Mouse (Mus musculus): ENCODE results near the gene Prkar1a. TPM values are rescaled to one million over a fixed set of nuclear protein-coding genes. Genes with fewer than 3 reads are reported as not detected.

Gene Prkar1a
- polyA plus RNA-seq, 1 experiment: 164 TPM

GRCm38 (mm10) chr11:109671136-109672020 is 22.2 kb downstream of the Prkar1a start:
- Histone ChIP-seq H3K4me1 (ENCODE audit: control insufficient read depth, insufficient read depth, low read length) (peaks cover 20% of the 10 kb centered on the region), H3K27ac (ENCODE audit: insufficient read depth, low read depth, low read length) (peak overlapping the region; percentile 76), H3K4me3 (ENCODE audit: insufficient read depth, low read length) (no peak overlapping the region)
- TF ChIP-seq POLR2A (IDR thresholded peaks at IDR 0.05; ENCODE audit: borderline replicate concordance, low read depth, low read length) (no peak), CTCF (IDR thresholded peaks at IDR 0.05; ENCODE audit: low read depth, low read length) (no peak)

DNA sequence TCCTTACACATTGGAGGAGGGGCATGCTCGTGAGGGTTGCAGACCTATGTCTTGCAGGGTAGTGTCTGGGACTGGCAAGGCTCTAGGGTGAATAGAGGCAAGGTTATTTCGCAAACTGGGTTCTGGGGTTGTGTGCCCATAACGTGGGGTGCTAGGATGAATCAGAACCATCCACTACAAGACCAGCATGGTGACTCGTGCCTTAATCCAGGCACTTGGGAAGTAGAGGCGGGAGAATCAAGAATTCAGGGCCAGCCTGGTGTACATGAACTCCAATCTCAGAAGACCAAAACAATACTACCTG is 22.8 kb downstream of the Prkar1a start:
- H3K4me3 ChIP-seq (ENCODE audit: insufficient read depth, low read length): no peak overlapping the region
- TF ChIP-seq POLR2A (IDR thresholded peaks at IDR 0.05; ENCODE audit: borderline replicate concordance, low read depth, low read length): no peak
- no peak overlapping the region; the same call in 1 of the 2 replicates for H3K27ac ChIP-seq (ENCODE audit: insufficient read depth, low read depth, low read length)
- peaks cover 20% of the 10 kb centered on the region for H3K4me1 ChIP-seq (ENCODE audit: control insufficient read depth, insufficient read depth, low read length)

- H3K4me3 ChIP-seq (ENCODE audit: insufficient read depth, low read length): no peak overlapping the region
- H3K4me1 ChIP-seq (ENCODE audit: control insufficient read depth, insufficient read depth, low read length): peaks cover 20% of the 10 kb centered on the region
- H3K27ac ChIP-seq (ENCODE audit: insufficient read depth, low read depth, low read length): no peak overlapping the region
- TF ChIP-seq CTCF (IDR thresholded peaks at IDR 0.05; ENCODE audit: low read depth, low read length): no peak
- TF ChIP-seq POLR2A (IDR thresholded peaks at IDR 0.05; ENCODE audit: borderline replicate concordance, low read depth, low read length): no peak
Observed at GRCm38 (mm10) chr11:109672396-109672795, 23.2 kb downstream of the Prkar1a start.

DNA sequence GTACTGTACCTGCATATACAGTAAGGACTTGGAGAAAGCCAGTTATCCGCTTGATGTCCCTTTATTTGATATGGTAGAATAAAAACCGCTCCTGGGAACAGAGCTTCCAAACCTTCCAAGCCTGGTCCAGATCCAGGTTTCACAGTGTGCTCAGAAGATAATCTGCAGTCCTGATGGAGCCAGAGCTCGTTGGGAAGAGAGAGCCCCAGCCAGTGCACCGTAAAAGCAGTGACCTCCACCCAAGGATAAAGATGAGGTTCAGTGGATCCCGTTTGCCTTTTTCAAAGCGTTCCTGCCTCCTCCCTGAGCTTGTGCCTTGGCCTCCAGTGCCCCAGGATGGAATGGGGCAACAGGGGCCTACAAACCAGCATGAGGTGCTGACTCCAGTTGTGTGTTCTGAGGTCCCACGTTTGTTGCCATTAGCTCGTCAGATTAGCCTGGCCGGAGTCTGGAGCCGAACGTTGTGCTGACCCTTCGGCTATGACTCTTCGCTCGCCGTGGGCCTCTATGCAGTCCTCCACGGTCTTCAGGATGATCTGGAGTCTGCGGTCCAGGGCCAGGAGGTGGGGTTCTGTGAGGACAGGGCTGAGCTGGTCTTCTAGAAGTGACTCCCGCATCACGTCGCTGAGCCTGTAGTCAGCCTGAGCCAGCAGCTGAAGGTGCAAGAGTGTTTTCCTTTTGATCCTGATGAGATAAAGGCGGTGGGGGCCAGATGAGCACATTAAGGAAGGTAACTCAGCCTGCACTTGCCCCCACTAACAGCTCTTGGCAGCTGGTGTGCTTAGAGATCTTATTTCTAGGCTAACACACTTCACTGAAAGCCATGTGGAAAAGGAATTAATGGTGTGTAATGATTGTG is 23.9 kb downstream of the Prkar1a start:
- TF ChIP-seq CTCF (IDR thresholded peaks at IDR 0.05; ENCODE audit: low read depth, low read length) (no peak), POLR2A (IDR thresholded peaks at IDR 0.05; ENCODE audit: borderline replicate concordance, low read depth, low read length) (no peak)
- Histone ChIP-seq H3K27ac (ENCODE audit: insufficient read depth, low read depth, low read length) (no peak overlapping the region), H3K4me1 (ENCODE audit: control insufficient read depth, insufficient read depth, low read length) (peaks cover 20% of the 10 kb centered on the region), H3K4me3 (ENCODE audit: insufficient read depth, low read length) (no peak overlapping the region)

- TF ChIP-seq CTCF (IDR thresholded peaks at IDR 0.05; ENCODE audit: low read depth, low read length): no peak
- no peak for TF ChIP-seq POLR2A (IDR thresholded peaks at IDR 0.05; ENCODE audit: borderline replicate concordance, low read depth, low read length)
- Histone ChIP-seq H3K4me3 (ENCODE audit: insufficient read depth, low read length) (no peak overlapping the region), H3K27ac (ENCODE audit: insufficient read depth, low read depth, low read length) (no peak overlapping the region), H3K4me1 (ENCODE audit: control insufficient read depth, insufficient read depth, low read length) (peaks cover 20% of the 10 kb centered on the region)
Observed at GRCm38 (mm10) chr11:109673741-109674140, 24.5 kb downstream of the Prkar1a start.

- no peak for TF ChIP-seq CTCF (IDR thresholded peaks at IDR 0.05; ENCODE audit: low read depth, low read length)
- no peak for TF ChIP-seq POLR2A (IDR thresholded peaks at IDR 0.05; ENCODE audit: borderline replicate concordance, low read depth, low read length)
- H3K4me3 ChIP-seq (ENCODE audit: insufficient read depth, low read length): no peak overlapping the region
- H3K27ac ChIP-seq (ENCODE audit: insufficient read depth, low read depth, low read length): no peak overlapping the region
- H3K4me1 ChIP-seq (ENCODE audit: control insufficient read depth, insufficient read depth, low read length): peaks cover 20% of the 10 kb centered on the region
Observed at GRCm38 (mm10) chr11:109674542-109674941, 25.3 kb downstream of the Prkar1a start.

DNA sequence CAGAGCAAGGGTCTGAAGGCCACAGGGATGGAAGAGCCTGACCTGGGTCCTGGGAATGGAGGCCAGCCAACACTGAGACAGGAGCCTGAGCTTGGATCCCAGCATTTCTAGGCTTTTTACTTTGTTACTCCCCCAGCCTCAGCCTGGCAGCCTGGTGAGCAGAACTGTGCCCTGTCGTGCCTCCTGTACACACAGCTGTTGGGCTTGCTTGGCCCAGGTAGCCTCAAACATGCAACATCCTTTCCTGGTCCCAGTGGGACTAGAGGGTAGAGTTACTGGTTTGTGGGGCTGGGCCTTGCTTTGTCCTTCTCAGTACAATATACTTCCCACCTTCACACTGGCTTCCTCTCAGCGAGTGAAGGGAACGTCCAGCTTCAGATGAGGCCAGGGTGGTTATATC is 26.0 kb downstream of the Prkar1a start:
- peaks cover 20% of the 10 kb centered on the region for H3K4me1 ChIP-seq (ENCODE audit: control insufficient read depth, insufficient read depth, low read length)
- TF ChIP-seq CTCF (IDR thresholded peaks at IDR 0.05; ENCODE audit: low read depth, low read length): no peak
- no peak for TF ChIP-seq POLR2A (IDR thresholded peaks at IDR 0.05; ENCODE audit: borderline replicate concordance, low read depth, low read length)

DNA sequence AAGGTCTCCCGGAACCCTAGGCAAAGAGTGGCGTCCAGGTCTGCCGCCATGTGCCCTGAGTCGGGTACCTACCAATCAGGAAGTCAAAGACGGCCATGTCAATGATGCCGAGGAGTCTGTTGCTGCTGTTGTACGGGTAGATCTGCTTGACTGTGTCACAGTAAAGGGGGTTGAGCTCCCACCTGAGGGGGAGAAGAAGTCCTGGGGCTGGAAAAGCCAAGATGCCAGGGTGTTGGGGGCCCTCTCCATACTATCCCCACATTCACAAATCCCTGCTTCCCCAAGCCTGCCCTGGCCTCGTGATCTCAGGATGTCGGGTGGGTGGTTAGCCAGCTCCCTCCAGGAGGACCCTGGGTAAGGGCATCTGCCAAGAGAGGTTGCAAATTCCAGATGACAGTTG is 26.6 kb downstream of the Prkar1a start:
- Histone ChIP-seq H3K27ac (ENCODE audit: insufficient read depth, low read depth, low read length) (no peak overlapping the region), H3K4me3 (ENCODE audit: insufficient read depth, low read length) (no peak overlapping the region), H3K4me1 (ENCODE audit: control insufficient read depth, insufficient read depth, low read length) (peaks cover 17% of the 10 kb centered on the region)
- TF ChIP-seq POLR2A (IDR thresholded peaks at IDR 0.05; ENCODE audit: borderline replicate concordance, low read depth, low read length) (no peak), CTCF (IDR thresholded peaks at IDR 0.05; ENCODE audit: low read depth, low read length) (no peak)

More for the DNA sequence above, 26.0 kb downstream of the Prkar1a start:
- no peak overlapping the region for H3K4me3 ChIP-seq (ENCODE audit: insufficient read depth, low read length)
- no peak overlapping the region for H3K27ac ChIP-seq (ENCODE audit: insufficient read depth, low read depth, low read length)

- H3K27ac ChIP-seq (ENCODE audit: insufficient read depth, low read depth, low read length): no peak overlapping the region
- TF ChIP-seq CTCF (IDR thresholded peaks at IDR 0.05; ENCODE audit: low read depth, low read length) (no peak), POLR2A (IDR thresholded peaks at IDR 0.05; ENCODE audit: borderline replicate concordance, low read depth, low read length) (no peak)
- no peak overlapping the region for H3K4me3 ChIP-seq (ENCODE audit: insufficient read depth, low read length)
- peaks cover 8% of the 10 kb centered on the region for H3K4me1 ChIP-seq (ENCODE audit: control insufficient read depth, insufficient read depth, low read length)
Observed at GRCm38 (mm10) chr11:109676621-109677373, 27.6 kb downstream of the Prkar1a start.
